Mouse (Mus musculus) layer of hippocampus, adult 2 months (tissue): ENCODE measurements at regions not wholly inside any gene's neighbourhood (a gene's known extent, or its start where the extent isn't known, plus 50 kb on each side); places are given as distances from the start of the nearest gene placed in this dataset.

Source experiments
- DNase-seq, 2 experiments: peaks; one replicate each; pipeline ENCODE4 v3.0.0; 2022; ENCODE audit warnings: low spot score in 2 of 2
- H3K27ac ChIP-seq: fragments of 200-600 bp; 2 replicates; pipeline ENCODE4 v1.8.1; 2022
- H3K4me3 ChIP-seq: fragments of 200-600 bp; 2 replicates; pipeline ENCODE4 v1.8.1; 2022; ENCODE audit warnings: mild to moderate bottlenecking
- CTCF ChIP-seq: fragments of 200-600 bp; conservative IDR thresholded peaks from 2 replicates; pipeline ENCODE4 v1.8.1; 2022; ENCODE audit warnings: antibody characterized with exemption, mild to moderate bottlenecking, moderate library complexity

GRCm38 (mm10) chr9:17645882-17646626, 645.9 kb upstream of the Chordc1 start:
- no peak overlapping the region for H3K4me3 ChIP-seq
- no peak for DNase-seq
- no peak for TF ChIP-seq CTCF
- H3K27ac ChIP-seq, result no peak overlapping the region

- no peak for DNase-seq
- no peak overlapping the region for H3K27ac ChIP-seq
- no peak for TF ChIP-seq CTCF
- H3K4me3 ChIP-seq, result no peak overlapping the region
These were observed 638.1 kb upstream of the Chordc1 start for GRCm38 (mm10) chr9:17653818-17654217.

- no peak for TF ChIP-seq CTCF
- Histone ChIP-seq H3K27ac (no peak overlapping the region), H3K4me3 (no peak overlapping the region)
- DNase-seq, result no peak
These were observed 627.8 kb upstream of the Chordc1 start for GRCm38 (mm10) chr9:17664113-17664512.

GRCm38 (mm10) chr9:17668260-17668659, 623.7 kb upstream of the Chordc1 start:
- no peak for TF ChIP-seq CTCF
- no peak overlapping the region for H3K27ac ChIP-seq
- no peak for DNase-seq
- no peak overlapping the region for H3K4me3 ChIP-seq

GRCm38 (mm10) chr9:17675519-17675918, 616.4 kb upstream of the Chordc1 start:
- H3K27ac ChIP-seq, result no peak overlapping the region
- TF ChIP-seq CTCF, result no peak

More at GRCm38 (mm10) chr9:17675519-17675918, 616.4 kb upstream of the Chordc1 start:
- H3K4me3 ChIP-seq, result no peak overlapping the region
- DNase-seq, result no peak
